Mouse (Mus musculus): ENCODE results near the gene Arid5b.
"Not testable (repeated sequence)": the region's sequence is repeated elsewhere in the genome, so short reads cannot be mapped to it uniquely, and the experiment has no call there.

Gene Arid5b

GRCm38 (mm10) chr10:68104881-68105781 lies 173.4 kb downstream of the Arid5b start:
- DNase-seq, result no peak

- DNase-seq, result no peak
Observed at GRCm38 (mm10) chr10:68104481-68104880, 174.1 kb downstream of the Arid5b start.

DNA sequence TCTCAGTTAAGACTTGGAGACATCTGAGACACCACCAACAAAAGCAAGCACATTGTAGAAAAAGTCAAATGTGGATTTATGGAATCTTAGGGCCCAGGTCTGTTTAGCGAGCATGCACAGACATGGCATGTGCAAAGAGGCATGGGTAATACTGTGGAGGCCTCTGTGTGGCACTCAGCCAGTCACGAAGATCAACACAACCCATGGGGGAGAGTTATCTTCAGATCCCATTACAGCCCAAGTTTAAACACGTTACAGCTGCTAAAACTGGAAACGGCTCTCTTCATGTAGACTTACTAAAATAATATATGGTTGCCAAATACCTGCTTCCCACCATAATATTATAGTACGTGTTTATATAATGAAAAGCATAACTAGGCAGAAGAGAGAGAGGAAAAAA lies 174.6 kb downstream of the Arid5b start:
- DNase-seq, result no peak

GRCm38 (mm10) chr10:68103078-68103855 lies 175.3 kb downstream of the Arid5b start:
- DNase-seq, result no peak

DNA sequence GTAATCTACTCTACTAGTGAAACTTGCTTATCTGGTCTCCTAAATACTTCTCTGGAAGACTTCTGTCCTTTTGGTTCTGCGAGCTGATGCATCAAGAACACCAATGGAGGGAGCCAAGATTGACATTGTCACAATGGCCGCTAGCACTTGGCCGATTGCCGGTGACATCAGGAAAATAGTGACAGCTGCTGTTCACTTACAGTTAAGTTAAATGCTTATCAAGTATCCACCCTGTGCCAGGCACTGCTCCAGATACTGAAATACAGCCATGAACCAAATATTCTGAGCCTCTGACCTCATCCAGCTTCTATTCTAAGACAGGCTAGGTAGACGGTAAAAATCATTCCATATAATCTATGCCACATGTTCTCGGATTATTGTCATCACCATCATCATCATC lies 176.0 kb downstream of the Arid5b start:
- DNase-seq, result no peak

- DNase-seq, result no peak
Observed at GRCm38 (mm10) chr10:68101251-68101650, 177.3 kb downstream of the Arid5b start.

GRCm38 (mm10) chr10:68100506-68100905 lies 178.0 kb downstream of the Arid5b start:
- no peak for DNase-seq

GRCm38 (mm10) chr10:68099801-68100200 lies 178.7 kb downstream of the Arid5b start:
- DNase-seq, result not testable (repeated sequence)

GRCm38 (mm10) chr10:68097821-68098675 lies 180.5 kb downstream of the Arid5b start:
- no peak for DNase-seq

GRCm38 (mm10) chr10:68096395-68096794 lies 182.1 kb downstream of the Arid5b start:
- no peak for DNase-seq

GRCm38 (mm10) chr10:68095136-68095535 lies 183.4 kb downstream of the Arid5b start:
- DNase-seq, result no peak

DNA sequence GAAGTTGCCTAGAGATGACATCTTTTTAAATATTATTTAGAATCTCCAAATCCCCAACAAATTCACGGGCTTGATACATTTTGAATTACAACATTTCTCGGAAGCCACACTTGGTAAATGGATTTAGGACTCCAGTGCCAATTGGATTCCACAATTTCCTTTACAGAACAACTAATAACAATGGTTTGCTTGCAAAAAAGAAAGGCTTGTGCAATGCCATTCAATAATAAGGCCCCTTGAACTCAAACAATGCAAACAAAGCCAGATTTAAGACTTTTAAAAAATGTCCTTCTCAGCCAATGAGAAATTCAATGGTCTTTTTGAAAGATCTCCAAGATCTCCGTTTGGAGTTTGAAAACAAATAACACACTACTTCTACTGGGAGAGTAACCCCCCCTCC lies 185.0 kb downstream of the Arid5b start:
- no peak for DNase-seq

DNA sequence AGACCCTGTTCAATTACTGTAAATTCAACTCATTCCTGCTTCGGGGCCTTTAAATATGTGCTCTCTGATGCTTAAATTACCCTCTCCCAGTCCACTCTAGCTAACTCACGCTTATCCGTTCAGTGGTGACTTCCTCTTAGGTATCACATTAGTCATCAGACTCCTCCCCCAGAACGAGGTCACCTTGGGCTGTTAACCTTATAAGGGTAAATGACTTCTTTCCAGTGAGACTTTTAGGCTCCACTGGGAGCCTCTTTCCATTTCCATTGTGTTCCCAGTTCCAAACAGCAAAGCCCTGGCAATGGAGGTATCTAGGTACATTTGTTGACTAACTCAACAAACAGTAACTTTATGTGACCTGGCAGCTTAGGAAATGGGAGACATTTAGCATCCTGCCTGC lies 186.7 kb downstream of the Arid5b start:
- DNase-seq, result no peak

DNA sequence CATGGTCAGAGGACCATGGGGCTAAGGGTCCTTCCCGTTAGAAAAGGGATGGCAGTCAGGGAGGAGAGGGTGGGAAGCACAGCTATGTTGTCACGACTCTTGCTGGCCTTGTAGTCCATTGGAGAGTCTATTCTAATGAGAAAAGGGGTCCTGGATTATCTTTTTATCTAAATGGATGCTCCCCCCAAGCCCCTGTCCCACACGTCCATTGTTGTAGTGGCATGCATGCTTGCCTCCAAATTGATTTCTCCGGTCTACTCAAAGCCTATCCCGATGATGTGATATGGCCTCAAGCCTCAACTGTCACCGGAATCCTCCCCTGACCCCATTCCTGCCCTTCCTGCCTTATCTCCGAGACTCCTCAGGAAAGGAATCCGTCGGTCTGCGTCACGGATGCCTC lies 187.5 kb downstream of the Arid5b start:
- no peak for DNase-seq

GRCm38 (mm10) chr10:68090544-68090943 lies 188.0 kb downstream of the Arid5b start:
- DNase-seq, result no peak

GRCm38 (mm10) chr10:68090197-68090535 lies 188.4 kb downstream of the Arid5b start:
- DNase-seq, result peak; percentile 57

- DNase-seq, result no peak
Observed at GRCm38 (mm10) chr10:68089435-68090196, 188.9 kb downstream of the Arid5b start.

DNA sequence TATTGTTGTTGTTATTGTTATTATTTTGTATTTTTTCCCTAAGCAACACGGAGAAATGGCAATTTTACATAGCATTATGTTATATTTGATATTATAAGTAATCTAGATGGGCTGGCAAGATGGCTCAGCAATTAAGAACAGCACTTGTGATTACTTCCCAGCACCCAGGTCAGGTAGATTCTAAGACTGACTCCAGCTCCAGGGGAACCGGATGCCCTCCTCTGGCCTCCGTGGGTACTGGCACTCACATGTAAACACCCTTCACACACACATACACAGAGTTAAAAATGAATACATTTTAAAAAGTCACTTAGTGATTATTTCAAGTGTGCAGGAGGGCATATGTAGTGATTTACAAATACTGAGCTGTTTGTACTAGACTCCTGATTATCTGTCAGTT lies 190.8 kb downstream of the Arid5b start:
- DNase-seq, result no peak

- no peak for DNase-seq
Observed at GRCm38 (mm10) chr10:68086973-68087372, 191.6 kb downstream of the Arid5b start.

- no peak for DNase-seq
Observed at GRCm38 (mm10) chr10:68085574-68085973, 193.0 kb downstream of the Arid5b start.

DNA sequence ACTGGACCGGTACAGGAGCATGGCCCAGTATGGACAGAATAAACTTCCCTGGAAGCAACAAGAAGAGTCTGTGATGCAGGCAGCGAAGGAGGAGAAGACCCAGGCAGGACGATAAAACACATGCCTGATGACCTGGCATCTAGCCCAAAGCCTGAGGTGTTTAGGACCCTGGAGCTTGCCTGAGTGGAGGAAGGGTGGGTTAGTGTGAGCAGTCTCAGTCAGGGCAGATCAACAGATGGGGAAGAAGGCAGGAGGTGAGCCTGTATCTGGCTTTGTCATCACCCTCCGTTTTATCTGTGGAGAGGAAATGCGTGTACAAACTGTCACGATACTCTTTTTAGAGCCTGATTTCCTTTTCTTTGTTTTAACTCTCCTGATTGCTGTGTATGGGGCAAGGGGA lies 196.8 kb downstream of the Arid5b start:
- DNase-seq, result no peak

- no peak for DNase-seq
Observed at GRCm38 (mm10) chr10:68079910-68080670, 198.4 kb downstream of the Arid5b start.

Measured in cerebellum, adult 11 months (tissue).